Mouse (Mus musculus) ES-E14 (cell line): ENCODE data around the gene Ube2j2.

ENCODE experiments used
- CHD2 ChIP-seq: IDR thresholded peaks from 2 replicates; pipeline ENCODE4 v1.6.1; 2014; ENCODE audit warnings: mild to moderate bottlenecking, low read depth, low read length, inconsistent platforms
- HCFC1 ChIP-seq: IDR thresholded peaks from 2 replicates; pipeline ENCODE4 v1.6.1; 2012; ENCODE audit warnings: low read length, inconsistent platforms, borderline replicate concordance; ENCODE audit not compliant: insufficient read depth
- MAFK ChIP-seq: IDR thresholded peaks from 2 replicates; pipeline ENCODE4 v1.6.1; 2014; ENCODE audit warnings: mild to moderate bottlenecking, low read depth, low read length, inconsistent platforms; ENCODE audit not compliant: insufficient read depth
- ZC3H11A ChIP-seq: IDR thresholded peaks from 2 replicates; pipeline ENCODE4 v1.6.1; 2012; ENCODE audit warnings: low read depth, mild to moderate bottlenecking, inconsistent platforms, low read length, borderline replicate concordance

DNA sequence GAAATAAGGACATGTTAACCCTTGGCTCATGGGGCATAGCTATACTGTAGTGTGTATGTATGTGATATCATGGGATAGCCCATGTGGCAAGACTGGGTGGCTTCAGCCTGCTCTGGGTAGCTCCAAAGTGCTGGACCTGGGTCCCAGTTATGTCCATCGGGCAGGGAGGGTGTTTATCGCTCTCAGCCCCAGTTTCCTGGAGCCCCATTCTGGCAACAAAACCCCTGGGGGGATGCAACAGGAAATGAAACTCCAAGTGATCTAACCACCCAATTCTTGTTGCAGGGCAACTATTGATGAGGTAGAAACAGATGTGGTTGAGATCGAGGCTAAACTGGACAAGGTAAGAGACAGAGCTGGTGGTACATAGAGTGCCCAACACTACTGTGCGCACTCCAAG lies 47.8 kb upstream of the Ube2j2 start:
- no peak for TF ChIP-seq MAFK
- no peak for TF ChIP-seq CHD2
- TF ChIP-seq ZC3H11A: no peak
- TF ChIP-seq HCFC1: no peak
